Mouse (Mus musculus) v-Abl transformed pro-B cells (cell line): Measurements from ENCODE around the gene Zfp607b.

ENCODE experiments used
- in situ Hi-C, 2 experiments: fragments of 400-800 bp; cut with MboI; formaldehyde crosslinking; loops; one replicate each; pipeline ENCODE4 v1.15.1; 2025; ENCODE audit not compliant: unreplicated experiment in 2 of 2

Zfp607b gene

GRCm38 (mm10) chr7:27688815-27689612, at the start of gene Zfp607b:
TSS of gene Zfp607b (plus strand) at chr7:27689340.
- in situ Hi-C loops, result loop anchor here (5.0 to 25.0 kb wide), 3 partner anchors 248 to 616 kb away; partner anchors contain the start of genes Dll3 (in 1 of the 2) and Zfp974 (in 1 of the 2)

GRCm38 (mm10) chr7:27644471-27644870, 44.7 kb upstream of the Zfp607b start:
- in situ Hi-C loops, result no loop called here

GRCm38 (mm10) chr7:27646516-27646915, 42.6 kb upstream of the Zfp607b start:
- in situ Hi-C loops, result no loop called here

GRCm38 (mm10) chr7:27647281-27648002, 41.7 kb upstream of the Zfp607b start:
- in situ Hi-C loops, result no loop called here

GRCm38 (mm10) chr7:27649723-27650122, 39.4 kb upstream of the Zfp607b start:
- in situ Hi-C loops, result loop anchor here (5.0 to 25.0 kb wide), 2 partner anchors 78 to 663 kb away; partner anchors contain the start of genes Dll3 (in 1 of the 2) and Timm50 (in 1 of the 2)

- in situ Hi-C loops, result loop anchor here (5.0 to 25.0 kb wide), 2 partner anchors 76 to 661 kb away; partner anchors contain the start of genes Dll3 (in 1 of the 2) and Timm50 (in 1 of the 2)
Observed at GRCm38 (mm10) chr7:27650949-27651348, 38.2 kb upstream of the Zfp607b start.

- in situ Hi-C loops, result loop anchor here (5.0 to 25.0 kb wide), 2 partner anchors 73 to 658 kb away; partner anchors contain the start of genes Dll3 (in 1 of the 2) and Timm50 (in 1 of the 2)
Observed at GRCm38 (mm10) chr7:27653681-27654437, 35.3 kb upstream of the Zfp607b start, which contains the start of gene Ttc9b. TSS of gene Ttc9b (plus strand) at chr7:27653915.

- in situ Hi-C loops, result loop anchor here (5.0 to 25.0 kb wide), 2 partner anchors 73 to 658 kb away; partner anchors contain the start of genes Dll3 (in 1 of the 2) and Timm50 (in 1 of the 2)
Observed at GRCm38 (mm10) chr7:27654607-27655276, 34.4 kb upstream of the Zfp607b start.

- in situ Hi-C loops, result loop anchor here in 1 of 2 experiments (25.0 kb wide), 1 partner anchor 657 kb away; the partner anchor contains the start of genes Dll3 and Timm50
Observed at GRCm38 (mm10) chr7:27655545-27655944, 33.6 kb upstream of the Zfp607b start.

- in situ Hi-C loops, result loop anchor here in 1 of 2 experiments (25.0 kb wide), 1 partner anchor 656 kb away; the partner anchor contains the start of genes Dll3 and Timm50
Observed at GRCm38 (mm10) chr7:27656600-27656999, 32.5 kb upstream of the Zfp607b start.

- in situ Hi-C loops, result loop anchor here in 1 of 2 experiments (25.0 kb wide), 1 partner anchor 654 kb away; the partner anchor contains the start of genes Dll3 and Timm50
Observed at GRCm38 (mm10) chr7:27657824-27658395, 31.2 kb upstream of the Zfp607b start.

- in situ Hi-C loops, result loop anchor here in 1 of 2 experiments (25.0 kb wide), 1 partner anchor 653 kb away; the partner anchor contains the start of genes Dll3 and Timm50
Observed at GRCm38 (mm10) chr7:27658712-27659663, 30.2 kb upstream of the Zfp607b start.

GRCm38 (mm10) chr7:27662038-27662437, 27.1 kb upstream of the Zfp607b start:
- in situ Hi-C loops, result loop anchor here in 1 of 2 experiments (25.0 kb wide), 1 partner anchor 650 kb away; the partner anchor contains the start of genes Dll3 and Timm50

GRCm38 (mm10) chr7:27673064-27673574, 16.0 kb upstream of the Zfp607b start:
- in situ Hi-C loops, result loop anchor here in 1 of 2 experiments (10.0 to 25.0 kb wide), 3 partner anchors 168 to 1918 kb away; partner anchors contain the start of genes Dll3, Hnrnpul1 and Timm50

- in situ Hi-C loops, result loop anchor here in 1 of 2 experiments (10.0 to 25.0 kb wide), 3 partner anchors 169 to 1919 kb away; partner anchors contain the start of genes Dll3, Hnrnpul1 and Timm50
Observed at GRCm38 (mm10) chr7:27673575-27674131, 15.5 kb upstream of the Zfp607b start.

GRCm38 (mm10) chr7:27674195-27674521, 15.0 kb upstream of the Zfp607b start:
- in situ Hi-C loops, result loop anchor here in 1 of 2 experiments (10.0 to 25.0 kb wide), 3 partner anchors 169 to 1919 kb away; partner anchors contain the start of genes Dll3, Hnrnpul1 and Timm50
